Mouse (Mus musculus) kidney, adult 8-10 months (tissue): ENCODE results near the gene Psmc3.
"Not testable (repeated sequence)": the region's sequence is repeated elsewhere in the genome, so short reads cannot be mapped to it uniquely, and the experiment has no call there.

Experiments used
- DNase-seq, 2 experiments: peaks; one replicate each; pipeline ENCODE4 v3.0.0; 2022

Psmc3 gene

GRCm38 (mm10) chr2:91053934-91054382, at the start of gene Psmc3:
Psmc3 (plus strand) TSS chr2:91054009.
- peak; percentile 95 to 96 for DNase-seq

- no peak for DNase-seq
Measured at GRCm38 (mm10) chr2:91008536-91008935, 45.3 kb upstream of the Psmc3 start.

GRCm38 (mm10) chr2:91013881-91014280, 39.9 kb upstream of the Psmc3 start:
- no peak for DNase-seq

GRCm38 (mm10) chr2:91015386-91015785, 38.4 kb upstream of the Psmc3 start:
- no peak for DNase-seq

- DNase-seq: peak in 1 of 2 experiments; percentile 20
Measured at GRCm38 (mm10) chr2:91018061-91018788, 35.6 kb upstream of the Psmc3 start.

- no peak for DNase-seq
Measured at GRCm38 (mm10) chr2:91019911-91020310, 33.9 kb upstream of the Psmc3 start.

- DNase-seq: not testable (repeated sequence)
Measured at GRCm38 (mm10) chr2:91022266-91022665, 31.5 kb upstream of the Psmc3 start.

- DNase-seq: no peak
Measured at GRCm38 (mm10) chr2:91023131-91023530, 30.7 kb upstream of the Psmc3 start.

- DNase-seq: no peak
Measured at GRCm38 (mm10) chr2:91023956-91024355, 29.9 kb upstream of the Psmc3 start.

- no peak for DNase-seq
Measured at GRCm38 (mm10) chr2:91025081-91025516, 28.7 kb upstream of the Psmc3 start.

- no peak for DNase-seq
Measured at GRCm38 (mm10) chr2:91026491-91026890, 27.3 kb upstream of the Psmc3 start.

- peak; percentile 25 to 37 for DNase-seq
Measured at GRCm38 (mm10) chr2:91027391-91028214, 26.2 kb upstream of the Psmc3 start.

- no peak for DNase-seq
Measured at GRCm38 (mm10) chr2:91031216-91031615, 22.6 kb upstream of the Psmc3 start.

- DNase-seq: no peak
Measured at GRCm38 (mm10) chr2:91033000-91033399, 20.8 kb upstream of the Psmc3 start.

- DNase-seq: peak; percentile 40 to 65
Measured at GRCm38 (mm10) chr2:91035385-91035784, 18.4 kb upstream of the Psmc3 start, which contains the start of gene Rapsn. Rapsn (plus strand) TSS chr2:91035620.

GRCm38 (mm10) chr2:91041786-91042185, 12.0 kb upstream of the Psmc3 start:
- no peak for DNase-seq

- DNase-seq: no peak
Measured at GRCm38 (mm10) chr2:91042651-91043398, 11.0 kb upstream of the Psmc3 start.

GRCm38 (mm10) chr2:91044727-91045126, 9.1 kb upstream of the Psmc3 start:
- no peak for DNase-seq

GRCm38 (mm10) chr2:91045805-91046204, 8.0 kb upstream of the Psmc3 start:
- DNase-seq: not testable (repeated sequence)

- peak; percentile 29 to 63 for DNase-seq
Measured at GRCm38 (mm10) chr2:91047359-91047758, 6.5 kb upstream of the Psmc3 start.

GRCm38 (mm10) chr2:91051917-91052316, 1.9 kb upstream of the Psmc3 start:
- no peak for DNase-seq

- no peak for DNase-seq
Measured at GRCm38 (mm10) chr2:91052752-91053151, 1.1 kb upstream of the Psmc3 start.
